Comparison of ENCODE assay signal across 10 mouse cellular contexts in the genomic region with DNA sequence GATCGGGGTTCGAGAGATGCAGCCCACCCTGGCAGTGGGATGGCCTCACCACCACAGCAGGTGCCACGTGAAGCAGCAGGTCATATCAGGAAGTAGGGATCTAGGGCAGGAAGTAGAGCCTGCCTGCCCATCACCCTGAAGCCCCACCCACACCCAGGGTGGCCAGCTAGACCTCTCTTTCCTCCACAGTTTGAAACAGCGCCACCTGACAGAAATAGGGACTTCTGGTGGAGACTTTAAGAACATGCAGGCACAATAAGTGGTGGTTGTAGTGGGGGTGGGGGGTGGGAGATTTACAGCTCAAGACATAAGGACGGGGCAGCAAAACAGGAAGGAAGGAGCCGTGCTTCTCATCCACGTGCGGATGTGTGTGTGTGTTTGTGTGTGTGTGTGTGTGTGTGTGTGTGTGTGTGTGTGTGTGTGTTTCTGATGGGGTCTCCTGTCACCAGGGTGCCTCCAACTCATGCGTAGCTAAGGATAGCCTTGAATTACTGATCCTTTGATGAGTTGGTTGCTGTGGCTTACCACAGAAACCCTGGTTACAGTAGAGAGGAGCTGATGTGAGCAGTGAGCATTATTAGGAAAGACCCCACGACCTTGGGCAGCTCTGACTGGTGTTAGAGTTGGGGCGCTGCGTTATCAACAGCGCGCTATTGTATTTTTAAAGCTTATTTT. TPM values are rescaled to one million over a fixed set of nuclear protein-coding genes. Genes with fewer than 3 reads are reported as not detected.
A peak's percentile ranks its signal among the peaks of the same experiment; 100 is the strongest.
DNase-seq lines count a peak whose midpoint lies in the region; ATAC-seq and TF ChIP-seq lines count a peak whose summit lies in the region.
"Had no signal": no experiment of that assay in that cellular context is flagged by ENCODE, and none has a peak within 500 bp of the region (broad histone marks: within the 10 kb centered on the region; RNA-seq: fewer than 3 reads in every experiment).

No protein-coding gene starts in this region.

- H3K9ac ChIP-seq in MEL (ENCODE audit: control insufficient read depth, low read depth, low read length, poor library complexity, severe bottlenecking), result peak overlapping the region; percentile 70
- peak overlapping the region; percentile 31; the same call in 1 of the 2 replicates for H3K9ac ChIP-seq in liver, embryonic 11.5 days (ENCODE audit: low read depth, low read length)
- H3K9ac ChIP-seq in forebrain, embryonic 13.5 days, result no peak overlapping the region

- WGBS in heart, embryonic 10.5 days, result 52% methylated on average over 14 of the region's 14 CpGs
- 31% methylated on average over 14 of the region's 14 CpGs for WGBS in liver, embryonic 11.5 days
- 16% methylated on average over 14 of the region's 14 CpGs for WGBS in spleen, adult 2 months
- WGBS in forebrain, embryonic 13.5 days, result 69% methylated on average over 13 of the region's 14 CpGs

- H3K9me3 ChIP-seq in heart, embryonic 10.5 days, result no peaks in the 10 kb centered on the region
- H3K9me3 ChIP-seq in MEL (replicated peaks; ENCODE audit: insufficient read depth, low read length), result no peaks in the 10 kb centered on the region
- no peaks in the 10 kb centered on the region for H3K9me3 ChIP-seq in liver, embryonic 11.5 days (ENCODE audit: control insufficient read depth, low read length)
- H3K9me3 ChIP-seq in forebrain, embryonic 13.5 days (replicated peaks), result no peaks in the 10 kb centered on the region

- H3K4me1 ChIP-seq in heart, embryonic 10.5 days, result peaks cover 20% of the 10 kb centered on the region
- H3K4me1 ChIP-seq in MEL (ENCODE audit: control insufficient read depth in 1 of 2, insufficient read depth in 2 of 2, low read length in 2 of 2), result peaks cover 3 to 11% of the 10 kb centered on the region in 2 experiments; a peak in 3 of 4 replicates
- H3K4me1 ChIP-seq in liver, embryonic 11.5 days (replicated peaks; ENCODE audit: control insufficient read depth, insufficient read depth, low read length), result peaks cover 13% of the 10 kb centered on the region
- peaks cover 14% of the 10 kb centered on the region; the same call in 1 of the 2 replicates for H3K4me1 ChIP-seq in spleen, adult 2 months (ENCODE audit: control insufficient read depth, insufficient read depth, insufficient read length)
- no peaks in the 10 kb centered on the region for H3K4me1 ChIP-seq in forebrain, embryonic 13.5 days

- no peaks in the 10 kb centered on the region for H3K27me3 ChIP-seq in heart, embryonic 10.5 days (ENCODE audit: insufficient read depth, poor library complexity, severe bottlenecking)
- H3K27me3 ChIP-seq in MEL (ENCODE audit: control insufficient read depth in 1 of 2, insufficient read depth in 2 of 2, low read length in 2 of 2), result no peaks in the 10 kb centered on the region
- H3K27me3 ChIP-seq in liver, embryonic 11.5 days (replicated peaks; ENCODE audit: control insufficient read depth, insufficient read depth, low read length), result no peaks in the 10 kb centered on the region
- H3K27me3 ChIP-seq in spleen, adult 2 months (ENCODE audit: control insufficient read depth, insufficient read depth, low read length), result no peaks in the 10 kb centered on the region
- no peaks in the 10 kb centered on the region for H3K27me3 ChIP-seq in forebrain, embryonic 13.5 days

- TF ChIP-seq POLR2A in MEL (IDR thresholded peaks at IDR 0.05; ENCODE audit: control insufficient read depth in 1 of 2, insufficient read depth in 1 of 2, low read depth in 1 of 2, low read length in 2 of 2, poor library complexity in 1 of 2), result peak; percentile 46 to 77; a peak in 3 of 4 replicates
- no peak for TF ChIP-seq POLR2A in spleen, adult 2 months (IDR thresholded peaks at IDR 0.05; ENCODE audit: low read depth, low read length)

- no peak for DNase-seq in heart, embryonic 10.5 days (ENCODE audit: low spot score)
- DNase-seq in heart, adult 8-10 months (ENCODE audit: low spot score), result no peak
- peak; percentile 97 for DNase-seq in MEL (ENCODE audit: low read depth, low spot score)
- peak; percentile 52 for DNase-seq in liver, embryonic 11.5 days (ENCODE audit: low spot score)
- peak; percentile 69 to 71 for DNase-seq in spleen, adult 2 months (ENCODE audit: low read depth in 1 of 2, low spot score in 2 of 2)
- DNase-seq in ovary, postnatal 10 days (ENCODE audit: low spot score), result no peak
- no peak for DNase-seq in adrenal gland, postnatal 10 days

- H3K4me2 ChIP-seq in liver, embryonic 11.5 days, result peak overlapping the region; percentile 57
- no peak overlapping the region for H3K4me2 ChIP-seq in forebrain, embryonic 13.5 days

- no peaks in the 10 kb centered on the region for H3K36me3 ChIP-seq in heart, embryonic 10.5 days
- peaks cover 0 to 3% of the 10 kb centered on the region in 2 experiments; a peak in 1 of 4 replicates for H3K36me3 ChIP-seq in MEL (ENCODE audit: control insufficient read depth in 1 of 2, insufficient read depth in 2 of 2, low read length in 2 of 2)
- H3K36me3 ChIP-seq in liver, embryonic 11.5 days (ENCODE audit: control insufficient read depth, insufficient read depth, low read length), result no peaks in the 10 kb centered on the region
- no peaks in the 10 kb centered on the region for H3K36me3 ChIP-seq in spleen, adult 2 months (ENCODE audit: control insufficient read depth, insufficient read depth, low read length)
- no peaks in the 10 kb centered on the region for H3K36me3 ChIP-seq in forebrain, embryonic 13.5 days (ENCODE audit: poor library complexity, severe bottlenecking)

- TF ChIP-seq CTCF in MEL (IDR thresholded peaks at IDR 0.05 in 2 of 3, conservative IDR thresholded peaks at IDR 0.05 in 1 of 3; ENCODE audit: control insufficient read depth in 1 of 3, insufficient read depth in 1 of 3, low read depth in 2 of 3, low read length in 3 of 3, poor library complexity in 1 of 3, severe bottlenecking in 1 of 3), result peak in 2 of 3 experiments; percentile 41 to 75; a peak in 5 of 6 replicates
- TF ChIP-seq CTCF in spleen, adult 2 months (IDR thresholded peaks at IDR 0.05; ENCODE audit: extremely low read depth, insufficient read depth, insufficient read length, insufficient replicate concordance), result no peak

- peak; percentile 78 for ATAC-seq in liver, embryonic 11.5 days (replicated peaks; ENCODE audit: low FRiP score)
- ATAC-seq in forebrain, embryonic 13.5 days, result no peak
- ATAC-seq: midbrain, embryonic 16.5 days had no signal

- no peak; the same call in none of the 2 replicates for TF ChIP-seq RAD21 in MEL (IDR thresholded peaks at IDR 0.05; ENCODE audit: low read depth, low read length)

- peak in 1 of 2 experiments; percentile 41; a peak in 1 of 4 replicates for TF ChIP-seq EP300 in MEL (IDR thresholded peaks at IDR 0.05; ENCODE audit: low read depth in 1 of 2, low read length in 2 of 2)

- peak overlapping the region; percentile 18; the same call in 1 of the 2 replicates for H3K27ac ChIP-seq in heart, embryonic 10.5 days
- H3K27ac ChIP-seq in MEL (ENCODE audit: control insufficient read depth, low read depth, low read length), result peak overlapping the region; percentile 74
- H3K27ac ChIP-seq in liver, embryonic 11.5 days (ENCODE audit: low read depth, low read length), result peak overlapping the region; percentile 15; the same call in 1 of the 2 replicates
- H3K27ac ChIP-seq in spleen, adult 2 months (ENCODE audit: insufficient read depth, low read length), result no peak overlapping the region
- no peak overlapping the region for H3K27ac ChIP-seq in forebrain, embryonic 13.5 days
- H3K27ac ChIP-seq: heart, adult 2 months had no signal

- no peak overlapping the region for H3K4me3 ChIP-seq in heart, embryonic 10.5 days
- H3K4me3 ChIP-seq in MEL (ENCODE audit: control insufficient read depth in 1 of 2, insufficient read depth in 1 of 2, low read depth in 2 of 2, low read length in 2 of 2), result peak overlapping the region; percentile 48 to 64
- 0 out of 2 replicates have a peak overlapping the region, but pooled peaks have one; percentile 4 for H3K4me3 ChIP-seq in liver, embryonic 11.5 days (ENCODE audit: low read depth, low read length)
- peak overlapping the region; percentile 35; the same call in 1 of the 2 replicates for H3K4me3 ChIP-seq in spleen, adult 2 months (ENCODE audit: extremely low read depth, insufficient read depth, insufficient read length)
- H3K4me3 ChIP-seq in forebrain, embryonic 13.5 days, result no peak overlapping the region
- H3K4me3 ChIP-seq: heart, adult 2 months had no signal

- no peaks in the 10 kb centered on the region; the same call in 1 of the 2 replicates for H3K79me2 ChIP-seq in MEL (ENCODE audit: control insufficient read depth, insufficient read depth, low read length, poor library complexity)

RNA-seq across cellular contexts. Expression of gene Bak1, which starts 16.7 kb away (rescaled TPM):
- 4.0 and 6.8 TPM in 2 replicates for polyA plus RNA-seq in heart, embryonic 10.5 days (2016; fragmentation: Nextera tagmentation; extraction: Ambion mirVana)
- total RNA-seq in heart, adult 8-10 months (2022), result 10 to 100 TPM; 11.0 to 15.9 (median 13.7) TPM
- total RNA-seq in MEL (2012; rRNA removed), result 66.8 and 75.4 TPM in 2 replicates
- 100 to 1,000 TPM in 1 of 2 experiments, not detected in 1; 150 TPM for polyA plus RNA-seq in MEL (2012; ENCODE audit: insufficient read depth in 1 of 2, insufficient read length in 2 of 2, low read depth in 1 of 2, low replicate concordance in 2 of 2, missing spikeins in 1 of 2)
- polyA plus RNA-seq in liver, embryonic 11.5 days (2014; fragmentation: Nextera tagmentation; extraction: Ambion mirVana), result 10.8 and 11.3 TPM in 2 replicates
- 50.3 and 67.8 TPM in 2 replicates for polyA plus RNA-seq in spleen, adult 2 months (2012; rRNA removed)
- 1.9 and 2.6 TPM in 2 replicates for polyA plus RNA-seq in forebrain, embryonic 13.5 days (2015; fragmentation: Nextera tagmentation; extraction: Ambion mirVana)
- 10 to 100 TPM; 35.4 to 42.4 TPM for total RNA-seq in adrenal gland, postnatal 10 days (2021)

RNA-seq across cellular contexts. Expression of gene Zbtb9, which starts 39.2 kb away (rescaled TPM):
- 12.5 and 14.6 TPM in 2 replicates for polyA plus RNA-seq in heart, embryonic 10.5 days (2016; fragmentation: Nextera tagmentation; extraction: Ambion mirVana)
- total RNA-seq in heart, adult 8-10 months (2022), result 1 to 10 TPM in 3 of 4 experiments, not detected in 1; 1.5 to 3.4 (median 2.2) TPM
- total RNA-seq in MEL (2012; rRNA removed), result 10.9 and 13.4 TPM in 2 replicates
- polyA plus RNA-seq in MEL (2012; ENCODE audit: insufficient read depth in 1 of 2, insufficient read length in 2 of 2, low read depth in 1 of 2, low replicate concordance in 2 of 2, missing spikeins in 1 of 2), result 10 to 100 TPM in 1 of 2 experiments, not detected in 1; 10.7 TPM
- polyA plus RNA-seq in liver, embryonic 11.5 days (2014; fragmentation: Nextera tagmentation; extraction: Ambion mirVana), result 9.7 and 9.9 TPM in 2 replicates
- 13.7 and 25.0 TPM in 2 replicates for polyA plus RNA-seq in spleen, adult 2 months (2012; rRNA removed)
- polyA plus RNA-seq in forebrain, embryonic 13.5 days (2015; fragmentation: Nextera tagmentation; extraction: Ambion mirVana), result 17.4 and 17.7 TPM in 2 replicates
- 1 to 10 TPM; 5.2 to 7.4 TPM for total RNA-seq in adrenal gland, postnatal 10 days (2021)

RNA-seq across cellular contexts. Expression of gene Itpr3, which starts 45.0 kb away (rescaled TPM):
- polyA plus RNA-seq in heart, embryonic 10.5 days (2016; fragmentation: Nextera tagmentation; extraction: Ambion mirVana), result 2.9 TPM in 2 replicates
- total RNA-seq in heart, adult 8-10 months (2022), result 1 to 10 TPM; 5.0 to 8.7 (median 6.8) TPM
- total RNA-seq in MEL (2012; rRNA removed), result 7.3 and 9.7 TPM in 2 replicates
- polyA plus RNA-seq in MEL (2012; ENCODE audit: insufficient read depth in 1 of 2, insufficient read length in 2 of 2, low read depth in 1 of 2, low replicate concordance in 2 of 2, missing spikeins in 1 of 2), result 10 to 100 TPM in 1 of 2 experiments, not detected in 1; 11.4 TPM
- 1.8 and 2.0 TPM in 2 replicates for polyA plus RNA-seq in liver, embryonic 11.5 days (2014; fragmentation: Nextera tagmentation; extraction: Ambion mirVana)
- 50.9 and 61.4 TPM in 2 replicates for polyA plus RNA-seq in spleen, adult 2 months (2012; rRNA removed)
- polyA plus RNA-seq in forebrain, embryonic 13.5 days (2015; fragmentation: Nextera tagmentation; extraction: Ambion mirVana), result 0.41 and 0.52 TPM in 2 replicates
- total RNA-seq in adrenal gland, postnatal 10 days (2021), result 1 to 10 TPM; 8.7 to 9.7 TPM

Comparison
In these comparisons a context has a peak if more than half of its experiments do, and no peak if none do; other contexts are left out.
1. DNase-seq: peak in MEL (single experiment), liver, embryonic 11.5 days (single experiment) and spleen, adult 2 months (2 of 2); none in heart, embryonic 10.5 days (single experiment), heart, adult 8-10 months (single experiment), ovary, postnatal 10 days (single experiment) and adrenal gland, postnatal 10 days (single experiment).
2. H3K27ac ChIP-seq: peak in heart, embryonic 10.5 days (single experiment), MEL (single experiment) and liver, embryonic 11.5 days (single experiment); none in spleen, adult 2 months (single experiment) and forebrain, embryonic 13.5 days (single experiment).
3. H3K4me3 ChIP-seq: peak in MEL (2 of 2), liver, embryonic 11.5 days (single experiment) and spleen, adult 2 months (single experiment); none in heart, embryonic 10.5 days (single experiment) and forebrain, embryonic 13.5 days (single experiment).